Mouse (Mus musculus) embryo, embryonic 9.5 days (tissue): ENCODE measurements around the gene Celsr2.

Experiments
- DNase-seq: peaks from one replicate; pipeline ENCODE4 v3.0.0-alpha.2; 2017; ENCODE audit errors: extremely low spot score

The Celsr2 gene

DNA sequence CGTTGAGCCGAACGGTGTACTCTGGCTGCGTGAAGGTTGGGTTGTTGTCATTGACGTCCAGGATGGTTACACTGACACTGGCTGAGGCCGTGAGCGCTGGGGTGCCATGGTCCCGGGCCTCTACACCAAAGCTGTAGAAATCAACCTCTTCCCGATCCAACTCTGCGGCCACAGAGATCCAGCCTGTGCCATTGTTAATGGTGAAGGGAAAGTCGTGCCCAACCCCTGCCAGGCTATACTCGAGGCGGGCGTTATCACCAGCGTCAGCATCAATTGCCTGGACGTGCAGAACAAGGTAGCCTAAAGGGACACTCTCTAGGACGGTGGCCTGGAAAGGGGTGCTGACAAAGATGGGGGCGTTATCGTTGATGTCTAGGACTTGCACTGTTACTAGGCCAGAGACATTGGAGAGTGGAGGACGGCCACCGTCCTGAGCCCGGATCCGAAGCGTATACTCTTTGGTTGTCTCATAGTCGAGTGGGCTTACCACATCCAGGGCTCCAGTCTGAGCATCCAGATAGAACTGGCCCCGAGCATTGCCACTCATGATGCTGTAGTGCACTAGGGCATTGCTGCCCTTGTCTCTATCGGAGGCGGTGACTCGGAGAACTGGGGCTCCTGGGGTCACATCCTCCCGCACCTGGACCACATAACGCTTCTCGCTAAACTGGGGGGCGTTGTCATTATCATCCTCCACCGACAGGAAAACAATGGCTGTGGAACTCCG, 1.6 kb downstream of the Celsr2 start:
- no peak for DNase-seq

DNA sequence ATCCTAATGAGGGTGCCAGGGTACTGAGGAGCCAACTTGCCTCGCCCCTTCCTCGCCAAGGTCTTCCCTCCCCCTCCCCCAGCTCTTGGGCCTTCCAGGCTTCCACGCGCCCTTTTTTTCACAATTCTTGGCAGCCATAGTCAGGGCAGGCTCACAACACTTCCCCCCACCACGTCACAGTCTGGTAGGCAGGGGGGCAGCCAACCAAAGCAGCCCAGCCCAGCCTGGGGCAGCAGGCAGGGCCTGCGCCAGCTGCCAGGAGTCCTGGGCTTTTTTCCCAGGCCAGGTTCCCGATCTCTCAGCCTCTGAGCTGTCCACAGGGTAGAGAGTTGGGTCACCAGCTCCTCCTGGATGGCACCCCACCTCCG, 3.6 kb downstream of the Celsr2 start:
- DNase-seq, result no peak

GRCm38 (mm10) chr3:108411026-108411753, 4.2 kb downstream of the Celsr2 start:
- no peak for DNase-seq

DNA sequence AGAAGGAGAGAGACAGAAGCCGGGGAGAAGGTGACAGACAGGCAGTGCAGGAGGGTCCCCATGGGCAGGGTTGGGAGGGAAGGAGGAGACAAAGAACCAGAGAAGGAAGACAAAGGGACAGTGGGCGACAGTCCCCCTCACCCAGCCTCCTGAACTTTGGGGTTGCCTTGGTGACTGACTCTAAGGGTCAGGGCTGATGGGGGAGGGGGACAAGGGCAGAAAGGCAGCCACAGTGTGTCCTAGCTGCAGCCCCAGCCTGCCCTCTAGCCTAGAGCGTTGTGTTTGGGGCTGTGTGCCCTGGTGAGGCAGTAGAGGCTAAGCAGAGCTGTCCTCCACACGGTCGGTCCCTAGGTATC, 5.0 kb downstream of the Celsr2 start:
- DNase-seq, result peak; percentile 79

DNA sequence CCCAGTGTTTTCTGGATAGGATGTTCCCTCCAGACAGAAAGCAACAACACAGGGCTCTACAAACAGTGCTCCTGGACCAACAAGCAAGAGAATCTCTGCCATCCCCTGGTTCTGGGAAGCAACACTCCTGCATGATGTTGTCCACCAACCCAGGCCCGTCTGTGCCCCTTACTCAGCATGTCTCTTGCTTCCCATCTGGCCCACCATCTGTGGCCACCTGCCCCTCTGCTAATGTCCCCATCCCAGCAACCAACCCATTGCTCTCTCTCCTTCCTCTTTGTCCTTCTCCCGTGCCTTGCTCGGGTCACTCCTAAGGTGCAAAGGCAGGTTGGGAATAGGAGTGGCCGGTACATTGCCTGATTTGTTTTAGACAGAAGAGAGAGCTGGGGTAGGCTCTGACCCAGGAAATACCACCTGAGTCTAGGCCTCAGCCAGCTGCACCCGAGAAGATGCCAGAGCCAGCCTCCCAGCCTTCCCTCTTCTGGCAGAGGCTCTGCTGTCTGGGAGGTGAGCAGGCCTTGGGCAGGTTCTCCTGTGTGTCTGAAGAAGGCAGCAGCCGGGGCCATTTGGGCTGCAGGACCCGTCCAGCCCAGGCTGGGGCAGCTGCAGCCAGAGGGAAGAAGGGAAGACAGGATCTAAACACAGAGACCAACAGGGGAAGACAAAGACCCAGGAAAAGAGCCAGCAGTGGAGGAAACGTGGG, 5.5 kb downstream of the Celsr2 start:
- DNase-seq, result no peak

GRCm38 (mm10) chr3:108408517-108409008, 6.8 kb downstream of the Celsr2 start:
- DNase-seq, result no peak

GRCm38 (mm10) chr3:108406306-108406885, 9.0 kb downstream of the Celsr2 start:
- DNase-seq, result no peak

DNA sequence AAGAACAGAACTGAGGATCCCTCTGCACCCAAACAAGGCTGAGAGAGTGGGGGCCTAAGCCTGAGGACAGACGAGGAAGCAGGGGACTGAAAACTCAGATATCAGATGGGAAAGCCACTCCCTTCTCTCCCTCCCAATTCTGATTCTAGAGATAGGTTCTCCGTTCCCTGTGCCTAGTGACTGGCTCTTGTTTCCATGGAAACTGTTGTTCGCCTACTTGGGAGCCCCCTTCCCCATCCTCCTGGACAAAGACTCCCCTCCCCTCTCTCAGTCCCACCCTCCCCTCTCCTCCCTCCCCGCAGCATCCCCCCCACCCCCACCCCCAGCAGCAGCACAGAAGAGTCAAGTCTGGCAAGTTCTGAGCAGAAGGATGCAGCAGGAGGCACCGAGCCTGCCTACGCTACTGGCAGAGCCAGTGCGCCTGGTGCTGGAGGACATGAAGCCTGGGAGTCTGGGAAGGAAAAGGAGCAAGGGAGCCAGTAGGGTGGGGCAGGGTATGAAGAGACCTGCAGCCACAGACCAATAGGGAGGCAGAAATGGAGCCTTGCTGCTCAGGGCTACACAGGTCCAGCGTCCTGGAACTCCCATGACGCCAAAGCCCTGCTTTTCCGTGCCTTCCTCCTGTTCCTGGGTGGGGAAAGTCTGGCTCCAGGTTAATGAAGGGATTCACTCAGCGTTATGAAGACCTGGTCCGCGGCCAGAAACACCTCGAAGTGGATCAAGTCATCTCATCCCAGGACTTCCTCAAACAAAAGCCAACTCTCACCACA, 9.6 kb downstream of the Celsr2 start:
- no peak for DNase-seq

DNA sequence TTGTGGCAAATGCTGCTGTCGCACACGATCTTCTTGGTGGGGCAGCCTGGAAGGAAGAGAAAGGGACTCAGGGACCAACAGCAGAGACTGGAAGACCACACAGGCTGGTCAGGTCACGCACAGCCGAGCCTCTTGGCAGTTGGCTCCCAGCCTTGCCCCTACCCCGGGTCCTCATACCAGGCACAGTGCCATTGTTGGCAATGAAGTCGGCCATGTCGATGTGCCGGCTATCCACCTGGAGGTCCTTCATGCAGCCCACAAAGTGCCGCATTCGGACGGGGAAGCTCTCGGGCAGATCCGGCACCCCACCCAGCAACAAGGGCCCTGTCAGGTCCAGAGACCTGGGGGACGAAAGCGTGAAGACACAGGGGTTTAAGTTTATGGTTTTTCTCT, 12.8 kb downstream of the Celsr2 start:
- DNase-seq, result no peak

DNA sequence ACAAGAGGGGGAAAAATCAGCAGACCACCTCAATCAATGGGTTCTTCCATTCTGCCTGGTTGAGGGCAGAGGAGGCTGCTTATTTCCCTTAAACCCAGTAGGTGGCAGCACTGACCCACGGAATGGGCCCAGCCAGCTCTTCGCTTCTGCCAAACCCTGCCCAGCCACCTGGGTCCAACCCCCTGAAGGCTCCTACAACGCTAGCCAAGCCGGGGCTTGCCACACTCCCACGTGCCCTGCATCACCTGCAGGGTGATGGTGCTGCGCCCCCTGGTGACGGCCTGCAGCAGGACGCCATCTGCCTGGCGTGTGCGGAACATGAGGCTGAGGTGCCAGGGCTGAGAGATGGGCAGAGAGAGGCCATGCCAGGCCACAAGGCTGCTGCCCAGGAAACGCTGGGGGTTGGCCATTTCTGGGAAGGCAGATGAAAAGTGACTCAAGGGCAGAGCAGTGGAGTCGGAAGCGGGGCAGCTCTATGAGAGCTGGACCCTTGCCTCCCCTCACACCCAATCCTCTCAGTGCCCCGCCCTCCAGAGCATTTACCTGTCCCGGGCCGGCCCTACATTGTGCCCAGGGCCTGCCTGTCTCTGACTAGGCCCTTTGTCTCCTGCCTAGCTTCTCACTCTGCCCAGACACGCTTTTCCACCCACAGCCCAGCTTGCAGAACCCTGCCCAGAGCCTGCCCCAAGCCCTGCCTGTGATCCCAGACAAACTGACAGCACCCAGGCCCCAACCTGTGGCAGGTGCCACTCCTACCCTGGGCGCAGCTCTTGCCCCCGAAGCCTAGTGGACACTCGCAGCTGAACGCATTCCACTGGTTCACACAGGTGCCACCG, 13.4 kb downstream of the Celsr2 start:
- peak; percentile 81 for DNase-seq

GRCm38 (mm10) chr3:108400442-108400841, 14.9 kb downstream of the Celsr2 start:
- no peak for DNase-seq

- no peak for DNase-seq
These were observed 17.1 kb downstream of the Celsr2 start for GRCm38 (mm10) chr3:108398281-108398680.

DNA sequence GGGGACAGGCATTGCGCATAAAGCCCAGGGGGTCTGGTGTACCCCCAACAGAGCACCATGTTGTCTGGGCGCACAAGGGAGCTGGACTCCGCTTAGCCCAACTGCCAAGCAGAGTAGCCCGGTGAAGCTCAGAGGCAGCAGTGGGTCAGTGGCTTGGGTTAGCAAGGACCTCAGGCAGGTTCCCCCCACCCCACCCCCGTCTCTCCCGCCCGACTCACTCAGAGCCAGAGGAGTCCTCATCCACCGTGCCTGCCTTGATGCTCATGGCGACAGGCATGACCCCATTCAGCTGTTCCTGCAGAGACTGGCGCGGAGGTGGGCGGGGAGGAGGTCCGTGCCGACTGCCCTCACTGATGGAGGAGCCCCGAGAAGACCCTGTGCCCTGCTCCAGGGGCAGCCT, 22.6 kb downstream of the Celsr2 start:
- no peak for DNase-seq

GRCm38 (mm10) chr3:108392299-108392698, 23.1 kb downstream of the Celsr2 start:
- no peak for DNase-seq

GRCm38 (mm10) chr3:108389111-108389545, 26.2 kb downstream of the Celsr2 start:
- DNase-seq, result peak; percentile 96

DNA sequence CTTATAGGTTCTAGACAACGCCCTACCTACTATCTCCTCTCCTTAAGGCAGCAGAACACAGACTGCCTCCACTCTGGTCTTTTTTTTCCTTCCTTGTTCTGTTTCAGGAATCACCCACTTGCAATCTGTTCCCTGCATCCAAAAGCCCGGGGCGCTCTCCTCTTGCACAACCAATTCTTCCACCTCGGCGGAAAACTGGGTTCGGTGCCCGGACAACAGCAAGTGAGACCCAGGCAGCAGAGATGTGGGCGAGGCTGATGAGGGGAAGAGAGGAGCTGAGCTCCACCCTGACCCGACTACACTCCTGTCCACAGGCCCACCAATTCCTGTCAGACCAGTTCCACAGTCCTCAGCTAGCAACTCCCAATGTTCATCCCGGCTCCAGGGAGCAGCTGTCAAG, 29.2 kb downstream of the Celsr2 start:
- no peak for DNase-seq

- DNase-seq, result no peak
These were observed 30.9 kb downstream of the Celsr2 start for GRCm38 (mm10) chr3:108384425-108384824.

GRCm38 (mm10) chr3:108383485-108384354, 31.6 kb downstream of the Celsr2 start, which contains the start of gene Psrc1:
Gene Psrc1, plus strand, starts transcription at chr3:108383839.
- DNase-seq, result peak; percentile 91
